Mouse (Mus musculus) v-Abl transformed pro-B cells (cell line): ENCODE data around the gene Olfr480.

Source experiments
- in situ Hi-C, 2 experiments: fragments of 400-800 bp; cut with MboI; formaldehyde crosslinking; loops; one replicate each; pipeline ENCODE4 v1.15.1; 2025; ENCODE audit not compliant: unreplicated experiment in 2 of 2

Olfr480 gene

GRCm38 (mm10) chr7:108067246-108067645, at the start of gene Olfr480:
Gene Olfr480 (minus strand): TSS chr7:108067346.
- in situ Hi-C loops: no loop called here

- in situ Hi-C loops: no loop called here
These were observed 33.4 kb upstream of the Olfr480 start, which contains the start of gene Olfr483 for GRCm38 (mm10) chr7:108100549-108100948. Gene Olfr483 (plus strand): TSS chr7:108100849.

- in situ Hi-C loops: no loop called here
These were observed 30.3 kb upstream of the Olfr480 start, which contains the start of gene Olfr482 for GRCm38 (mm10) chr7:108097486-108097885. Gene Olfr482 (minus strand): TSS chr7:108097586.

- in situ Hi-C loops: no loop called here
These were observed 12.4 kb upstream of the Olfr480 start, which contains the start of gene Olfr481 for GRCm38 (mm10) chr7:108079555-108079954. Gene Olfr481 (plus strand): TSS chr7:108079855.

- in situ Hi-C loops: no loop called here
These were observed 16.8 kb downstream of the Olfr480 start, which contains the start of gene Olfr479 for GRCm38 (mm10) chr7:108050393-108050792. Gene Olfr479 (plus strand): TSS chr7:108050693.

GRCm38 (mm10) chr7:108033889-108034288, 33.3 kb downstream of the Olfr480 start, which contains the start of gene Olfr478:
Gene Olfr478 (minus strand): TSS chr7:108033989.
- in situ Hi-C loops: no loop called here
